Mouse (Mus musculus): ENCODE measurements around the gene Abca1.

GRCm38 (mm10) chr4:53089641-53090040, 70.1 kb downstream of the Abca1 start:
- TF ChIP-seq GATA1 (IDR thresholded peaks at IDR 0.05; ENCODE audit: borderline replicate concordance, low read length) (no peak), FLI1 (IDR thresholded peaks at IDR 0.05; ENCODE audit: low read length) (no peak)
